Mouse (Mus musculus) C2C12 (cell line): ENCODE data around the gene Trim24.

Source experiments
- CTCF ChIP-seq: IDR thresholded peaks from one replicate; pipeline ENCODE4 v1.5.1; 2011; ENCODE audit not compliant: control insufficient read depth, insufficient read depth, insufficient read length
- MYOG ChIP-seq: IDR thresholded peaks from one replicate; pipeline ENCODE4 v1.6.1; 2011; ENCODE audit not compliant: control insufficient read depth, insufficient read length; ENCODE audit errors: extremely low read depth

GRCm38 (mm10) chr6:37967386-37967785 lies 96.8 kb downstream of the Trim24 start:
- no peak for TF ChIP-seq CTCF
- TF ChIP-seq MYOG: no peak
